Mouse (Mus musculus) neural tube, embryonic 13.5 days (tissue): ENCODE results near the gene Rai1. TPM values are rescaled to one million over a fixed set of nuclear protein-coding genes. Genes with fewer than 3 reads are reported as not detected.

Source experiments
- ATAC-seq: fragments of 200-750 bp; cut with Nextera tagmentation; 2 replicates; pipeline ENCODE4 v1.8.0; 2017; ENCODE audit warnings: low read depth, mild to moderate bottlenecking, moderate TSS enrichment, moderate library complexity
- H3K27ac ChIP-seq: fragments of 300-500 bp; sonication (generic); replicated peaks from 2 replicates; pipeline ENCODE4 v1.5.1; 2015; ENCODE audit warnings: moderate library complexity, mild to moderate bottlenecking, inconsistent platforms
- H3K27me3 ChIP-seq: fragments of 300-500 bp; sonication (generic); 2 replicates; pipeline ENCODE4 v1.6.1; 2015; ENCODE audit warnings: mild to moderate bottlenecking, inconsistent platforms
- H3K36me3 ChIP-seq: fragments of 300-500 bp; sonication (generic); 2 replicates; pipeline ENCODE4 v1.6.1; 2015; ENCODE audit warnings: mild to moderate bottlenecking, inconsistent platforms
- H3K4me1 ChIP-seq: fragments of 300-500 bp; sonication (generic); replicated peaks from 2 replicates; pipeline ENCODE4 v1.6.1; 2015; ENCODE audit warnings: inconsistent platforms
- H3K4me2 ChIP-seq: fragments of 300-500 bp; sonication (generic); 2 replicates; pipeline ENCODE4 v1.6.1; 2015; ENCODE audit warnings: inconsistent platforms, mild to moderate bottlenecking, moderate library complexity
- H3K4me3 ChIP-seq: fragments of 300-500 bp; sonication (generic); 2 replicates; pipeline ENCODE4 v1.5.1; 2015; ENCODE audit warnings: mild to moderate bottlenecking, inconsistent platforms
- H3K9ac ChIP-seq: fragments of 300-500 bp; sonication (generic); 2 replicates; pipeline ENCODE4 v1.6.1; 2015; ENCODE audit warnings: moderate library complexity, mild to moderate bottlenecking, inconsistent platforms
- H3K9me3 ChIP-seq: fragments of 300-500 bp; sonication (generic); 2 replicates; pipeline ENCODE4 v1.6.1; 2016; ENCODE audit warnings: inconsistent platforms
- WGBS: fragments of 180-500 bp; shearing (Covaris S2); methylation state at CpG from one replicate; pipeline ENCODE4 v1.1.7; 2015; 5-methylcytosine and 5-hydroxymethylcytosine counted together
- polyA plus RNA-seq: library from polyadenylated mRNA; unstranded; fragments of >200 nt; fragmentation: Nextera tagmentation; extraction: Ambion mirVana; gene quantifications from 2 replicates; pipeline ENCODE4 v1.2.1, GENCODE M21; 2015

Gene Rai1
- polyA plus RNA-seq, 1 experiment from 2014 or later = 30.0 TPM

GRCm38 (mm10) chr11:60175371-60176181 lies 70.8 kb downstream of the Rai1 start:
- no peaks in the 10 kb centered on the region for H3K9me3 ChIP-seq
- H3K4me2 ChIP-seq = peak overlapping the region; percentile 98
- H3K4me1 ChIP-seq = peaks cover 95% of the 10 kb centered on the region
- H3K27ac ChIP-seq = peak overlapping the region; percentile 100
- H3K9ac ChIP-seq = peak overlapping the region; percentile 93
- H3K27me3 ChIP-seq = no peaks in the 10 kb centered on the region
- H3K36me3 ChIP-seq = no peaks in the 10 kb centered on the region; the same call in 1 of the 2 replicates
- under 1% methylated on average over 65 of the region's 66 CpGs for WGBS
- ATAC-seq = peak; percentile 50
- peak overlapping the region; percentile 68 for H3K4me3 ChIP-seq

DNA sequence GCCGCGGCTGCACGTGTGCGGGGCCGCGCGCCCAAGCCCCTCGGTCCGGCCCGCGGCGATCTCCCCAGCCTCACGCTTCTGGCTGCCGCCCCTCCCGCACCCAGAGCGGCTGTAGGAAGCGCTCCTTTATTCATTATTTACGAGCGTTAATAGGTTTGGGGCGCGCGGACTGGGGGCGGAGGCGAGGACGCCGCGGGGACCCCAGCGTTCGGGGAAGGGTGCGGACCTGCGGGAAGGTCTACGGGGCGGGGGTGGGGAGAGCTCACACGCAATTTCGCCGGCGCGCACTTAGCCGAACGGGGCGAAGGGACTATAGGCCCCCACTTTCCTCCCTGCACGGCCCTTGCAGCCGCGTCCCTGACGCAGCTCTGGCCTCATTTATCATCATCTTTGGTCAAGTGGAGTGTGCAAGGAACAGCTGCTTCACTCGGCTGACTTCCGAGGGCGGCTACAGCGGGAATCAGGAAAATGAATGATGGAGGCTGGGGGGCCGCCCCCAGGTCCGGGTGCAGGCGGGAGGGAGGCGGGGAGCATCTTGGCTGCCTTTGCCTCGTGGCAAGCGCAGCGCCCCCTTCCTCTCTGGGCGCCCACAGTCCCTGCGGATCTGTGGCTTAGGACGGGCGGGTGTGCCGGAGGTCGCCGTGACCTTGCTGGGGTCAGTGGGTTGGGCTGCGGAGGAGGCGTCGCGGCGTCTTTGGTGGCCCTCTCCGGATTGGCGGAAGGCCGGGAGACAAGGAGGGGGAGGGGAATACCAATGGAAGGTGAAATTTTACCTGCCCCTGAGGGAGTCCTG lies 71.6 kb downstream of the Rai1 start:
- H3K9ac ChIP-seq = peak overlapping the region; percentile 93
- peak overlapping the region; percentile 98 for H3K4me2 ChIP-seq
- H3K9me3 ChIP-seq = no peaks in the 10 kb centered on the region
- peak; percentile 68 for ATAC-seq
- H3K4me1 ChIP-seq = peaks cover 97% of the 10 kb centered on the region
- under 1% methylated on average over 71 of the region's 71 CpGs for WGBS
- no peaks in the 10 kb centered on the region for H3K27me3 ChIP-seq
- peak overlapping the region; percentile 68 for H3K4me3 ChIP-seq
- H3K27ac ChIP-seq = peak overlapping the region; percentile 100
- no peaks in the 10 kb centered on the region; the same call in 1 of the 2 replicates for H3K36me3 ChIP-seq

DNA sequence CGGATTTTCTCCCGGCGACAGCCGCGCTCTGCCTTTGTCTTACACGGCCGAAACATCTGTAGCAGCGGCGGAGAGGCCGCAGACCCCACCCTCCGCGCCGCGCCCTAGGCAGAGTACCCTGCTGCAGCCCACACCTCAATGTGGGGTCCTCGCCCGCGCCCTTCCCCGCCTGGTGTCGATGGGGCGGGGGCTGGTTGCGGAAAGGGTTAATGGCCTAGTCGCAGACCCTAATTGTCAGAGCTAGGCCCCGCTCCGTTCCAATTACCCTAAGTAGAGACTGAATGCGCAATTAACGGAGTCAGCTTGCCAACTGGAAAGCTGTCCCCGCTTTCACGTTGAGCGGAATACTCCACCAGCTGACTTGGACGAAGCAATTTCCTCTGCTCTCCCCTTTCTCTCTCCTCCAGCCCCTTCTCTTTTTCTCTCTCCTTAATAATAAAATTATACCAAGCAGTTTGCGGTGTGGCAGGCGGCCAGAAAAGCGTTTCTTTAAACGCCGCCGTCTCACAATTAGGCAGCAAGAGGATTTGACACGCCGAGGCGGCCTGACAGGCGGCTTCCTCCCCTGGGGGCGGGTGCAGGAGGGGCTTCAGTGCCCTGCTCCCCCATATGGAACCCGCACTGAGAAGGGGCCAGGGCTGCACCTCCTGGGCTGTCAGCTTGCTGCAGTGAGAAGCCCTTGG lies 72.3 kb downstream of the Rai1 start:
- Histone ChIP-seq H3K27ac (peak overlapping the region; percentile 100), H3K27me3 (no peaks in the 10 kb centered on the region), H3K9me3 (no peaks in the 10 kb centered on the region), H3K4me3 (peak overlapping the region; percentile 68), H3K4me1 (peaks cover 98% of the 10 kb centered on the region), H3K36me3 (no peaks in the 10 kb centered on the region; the same call in 1 of the 2 replicates), H3K9ac (peak overlapping the region; percentile 93), H3K4me2 (peak overlapping the region; percentile 98)
- WGBS = under 1% methylated on average over 42 of the region's 42 CpGs
- peak; percentile 58 for ATAC-seq

DNA sequence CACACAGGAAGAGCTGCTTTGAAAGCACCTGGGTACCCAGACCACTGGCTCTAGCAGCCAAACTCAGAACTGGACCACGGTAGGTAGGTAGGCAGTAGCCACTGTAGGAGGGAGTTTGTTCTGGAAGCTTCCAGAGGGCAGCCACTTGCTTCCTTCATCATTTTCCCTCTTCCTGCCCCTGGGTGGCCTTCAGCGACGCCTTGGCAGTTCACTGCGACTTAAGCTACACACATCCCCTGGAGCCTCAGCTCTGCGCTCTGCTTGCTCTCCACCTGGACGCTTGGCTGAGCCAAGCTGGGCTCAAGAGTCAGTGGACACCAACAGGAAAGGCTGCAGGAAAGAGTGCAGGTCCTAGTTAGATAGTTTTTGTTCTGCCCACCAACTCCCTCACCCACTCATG lies 73.2 kb downstream of the Rai1 start:
- Histone ChIP-seq H3K4me3 (peak overlapping the region; percentile 68), H3K36me3 (no peaks in the 10 kb centered on the region; the same call in 1 of the 2 replicates), H3K9me3 (no peaks in the 10 kb centered on the region), H3K4me1 (peaks cover 98% of the 10 kb centered on the region), H3K27me3 (no peaks in the 10 kb centered on the region), H3K4me2 (peak overlapping the region; percentile 98), H3K27ac (peak overlapping the region; percentile 100), H3K9ac (peak overlapping the region; percentile 93)
- 58% methylated on average over 6 of the region's 6 CpGs for WGBS
- ATAC-seq = no peak

GRCm38 (mm10) chr11:60178506-60178905 lies 73.7 kb downstream of the Rai1 start:
- peak overlapping the region; percentile 93; the same call in 1 of the 2 replicates for H3K9ac ChIP-seq
- H3K4me2 ChIP-seq = peak overlapping the region; percentile 98; the same call in 1 of the 2 replicates

DNA sequence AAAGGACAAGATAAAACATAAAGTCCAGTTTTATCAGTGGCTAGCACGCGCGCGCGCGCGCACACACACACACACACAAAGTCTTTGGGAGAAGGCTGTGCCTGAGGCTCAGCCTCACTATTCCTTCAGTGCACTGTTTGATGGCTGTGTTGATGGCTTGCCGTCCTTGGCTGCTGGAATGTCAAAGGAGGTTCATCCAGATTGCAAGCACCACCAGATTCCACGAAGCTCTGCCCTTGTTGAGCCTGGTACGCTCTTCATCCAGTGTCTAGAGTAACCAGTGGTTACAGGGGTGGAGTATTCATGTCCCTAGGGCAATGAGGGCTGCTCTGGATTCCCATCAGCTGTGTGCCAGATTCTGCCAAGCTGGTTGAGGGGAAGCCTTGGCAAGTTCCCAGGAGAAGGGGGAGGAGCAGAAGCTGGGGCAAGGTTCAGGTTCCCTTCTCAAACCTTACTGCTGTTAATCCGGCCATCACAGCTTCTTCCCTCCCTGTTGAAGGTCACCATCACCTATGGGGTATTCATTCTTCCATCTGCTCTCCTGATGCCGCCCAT lies 77.4 kb downstream of the Rai1 start:
- H3K36me3 ChIP-seq = peaks cover 23% of the 10 kb centered on the region
- no peak overlapping the region for H3K4me3 ChIP-seq
- 71% methylated on average over 12 of the region's 12 CpGs for WGBS
- peak overlapping the region; percentile 13 for H3K4me2 ChIP-seq
- ATAC-seq = no peak
- H3K9me3 ChIP-seq = no peaks in the 10 kb centered on the region
- peak overlapping the region; percentile 95 for H3K27ac ChIP-seq
- peaks cover 98% of the 10 kb centered on the region for H3K4me1 ChIP-seq
- no peaks in the 10 kb centered on the region for H3K27me3 ChIP-seq
- peak overlapping the region; percentile 67 for H3K9ac ChIP-seq

More at GRCm38 (mm10) chr11:60178506-60178905, 73.7 kb downstream of the Rai1 start:
- no peaks in the 10 kb centered on the region for H3K9me3 ChIP-seq
- H3K36me3 ChIP-seq = no peaks in the 10 kb centered on the region; the same call in 1 of the 2 replicates
- peak overlapping the region; percentile 100 for H3K27ac ChIP-seq
- H3K4me1 ChIP-seq = peaks cover 98% of the 10 kb centered on the region
- no peaks in the 10 kb centered on the region for H3K27me3 ChIP-seq
- no peak for ATAC-seq
- H3K4me3 ChIP-seq = no peak overlapping the region

GRCm38 (mm10) chr11:60182741-60183140 lies 77.9 kb downstream of the Rai1 start:
- H3K4me3 ChIP-seq = no peak overlapping the region
- peak overlapping the region; percentile 13 for H3K4me2 ChIP-seq
- H3K27me3 ChIP-seq = no peaks in the 10 kb centered on the region
- peaks cover 98% of the 10 kb centered on the region for H3K4me1 ChIP-seq
- H3K36me3 ChIP-seq = peaks cover 28% of the 10 kb centered on the region
- H3K27ac ChIP-seq = peak overlapping the region; percentile 95
- peak overlapping the region; percentile 67 for H3K9ac ChIP-seq
- ATAC-seq = peak; percentile 33
- whole genome bisulfite sequencing = 37% methylated on average over 2 of the region's 2 CpGs
- H3K9me3 ChIP-seq = no peaks in the 10 kb centered on the region

DNA sequence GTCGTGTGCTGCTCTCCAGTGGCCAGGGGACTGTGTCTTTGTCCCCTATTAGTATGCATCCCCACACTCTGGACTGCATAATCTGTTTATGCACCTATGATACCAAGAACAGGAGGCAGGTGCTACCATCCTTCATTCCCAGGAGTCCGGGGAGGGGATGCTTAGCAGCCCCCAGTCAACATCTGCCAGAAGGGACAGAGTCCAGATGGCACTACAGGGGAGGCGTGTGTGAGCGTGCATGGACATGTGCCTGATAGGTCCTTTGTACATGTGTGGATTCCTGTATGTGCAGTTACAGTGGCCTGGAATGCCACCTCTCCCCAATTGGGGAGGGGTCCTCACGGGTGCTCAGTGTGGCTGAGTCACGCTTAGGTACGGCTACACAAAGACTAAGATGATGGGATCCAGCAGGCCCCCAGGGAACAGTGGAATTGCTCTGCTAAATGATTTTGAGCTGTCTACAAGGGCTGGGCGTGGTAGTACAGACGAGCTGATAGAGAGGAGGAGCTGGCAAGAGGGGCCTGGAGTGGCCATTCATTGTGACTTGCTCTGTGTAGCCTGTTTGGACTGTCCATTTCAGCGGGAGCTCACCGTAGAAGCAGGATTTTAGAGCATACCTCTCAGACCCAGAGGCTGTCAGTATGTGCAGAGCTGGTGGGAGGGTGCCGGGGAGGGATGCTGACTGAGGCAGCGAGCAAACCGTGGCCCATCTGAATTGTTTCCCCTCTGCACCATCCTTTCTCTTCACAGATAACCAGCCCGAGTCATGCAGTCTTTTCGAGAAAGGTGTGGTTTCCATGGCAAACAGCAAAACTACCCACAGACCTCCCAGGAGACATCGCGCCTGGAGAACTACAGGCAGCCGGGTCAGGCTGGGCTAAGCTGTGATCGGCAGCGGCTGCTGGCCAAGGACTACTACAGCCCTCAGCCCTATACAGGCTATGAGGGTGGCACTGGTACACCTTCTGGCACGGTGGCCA lies 79.8 kb downstream of the Rai1 start:
- peak overlapping the region; percentile 13 for H3K4me2 ChIP-seq
- no peaks in the 10 kb centered on the region for H3K27me3 ChIP-seq
- no peak overlapping the region for H3K4me3 ChIP-seq
- H3K9me3 ChIP-seq = no peaks in the 10 kb centered on the region
- ATAC-seq = peak; percentile 27
- whole genome bisulfite sequencing = 31% methylated on average over 22 of the region's 22 CpGs
- peak overlapping the region; percentile 95 for H3K27ac ChIP-seq
- peak overlapping the region; percentile 67 for H3K9ac ChIP-seq
- peaks cover 84% of the 10 kb centered on the region for H3K4me1 ChIP-seq
- H3K36me3 ChIP-seq = peaks cover 47% of the 10 kb centered on the region

DNA sequence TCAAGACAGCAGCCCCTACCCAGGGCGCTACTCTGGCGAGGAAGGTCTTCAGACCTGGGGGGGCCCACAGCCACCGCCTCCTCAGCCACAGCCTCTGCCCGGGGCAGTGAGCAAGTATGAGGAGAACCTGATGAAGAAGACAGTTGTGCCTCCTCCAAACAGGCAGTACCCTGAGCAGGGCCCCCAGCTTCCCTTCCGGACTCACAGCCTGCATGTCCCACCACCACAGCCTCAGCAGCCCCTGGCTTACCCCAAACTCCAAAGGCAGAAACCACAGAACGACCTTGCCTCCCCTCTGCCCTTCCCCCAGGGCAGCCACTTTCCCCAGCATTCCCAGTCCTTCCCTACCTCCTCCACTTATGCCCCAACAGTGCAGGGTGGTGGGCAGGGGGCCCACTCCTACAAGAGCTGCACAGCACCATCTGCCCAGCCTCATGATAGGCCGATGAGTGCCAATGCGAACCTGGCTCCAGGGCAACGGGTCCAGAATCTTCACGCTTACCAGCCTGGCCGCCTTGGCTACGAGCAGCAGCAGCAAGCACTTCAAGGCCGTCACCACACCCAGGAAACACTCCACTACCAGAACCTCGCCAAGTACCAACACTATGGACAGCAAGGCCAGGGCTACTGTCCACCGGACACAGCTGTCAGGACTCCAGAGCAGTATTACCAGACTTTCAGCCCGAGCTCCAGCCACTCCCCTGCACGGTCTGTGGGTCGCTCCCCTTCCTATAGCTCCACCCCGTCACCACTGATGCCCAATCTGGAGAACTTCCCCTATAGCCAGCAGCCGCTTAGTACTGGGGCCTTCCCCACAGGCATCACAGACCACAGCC lies 80.8 kb downstream of the Rai1 start:
- H3K4me2 ChIP-seq = peak overlapping the region; percentile 13; the same call in 1 of the 2 replicates
- 77% methylated on average over 20 of the region's 20 CpGs for WGBS
- peak overlapping the region; percentile 67 for H3K9ac ChIP-seq
- H3K4me1 ChIP-seq = peaks cover 83% of the 10 kb centered on the region
- H3K9me3 ChIP-seq = no peaks in the 10 kb centered on the region
- peak; percentile 11; the same call in 1 of the 2 replicates for ATAC-seq
- H3K27ac ChIP-seq = peak overlapping the region; percentile 95
- no peaks in the 10 kb centered on the region for H3K27me3 ChIP-seq
- H3K36me3 ChIP-seq = peaks cover 57% of the 10 kb centered on the region
- no peak overlapping the region for H3K4me3 ChIP-seq

- H3K9me3 ChIP-seq = no peaks in the 10 kb centered on the region
- H3K27ac ChIP-seq = no peak overlapping the region
- WGBS = 88% methylated on average over 11 of the region's 11 CpGs
- H3K4me3 ChIP-seq = no peak overlapping the region
- H3K4me2 ChIP-seq = no peak overlapping the region
- peaks cover 71% of the 10 kb centered on the region for H3K36me3 ChIP-seq
- H3K4me1 ChIP-seq = peaks cover 72% of the 10 kb centered on the region
- no peaks in the 10 kb centered on the region for H3K27me3 ChIP-seq
- no peak for ATAC-seq
- no peak overlapping the region for H3K9ac ChIP-seq
These were observed 82.3 kb downstream of the Rai1 start for GRCm38 (mm10) chr11:60187070-60187469.
